ENCODE assay signal across 14 mouse cellular contexts in genomic region chr5:92403562-92404399, GRCm38 (mm10). TPM values are rescaled to one million over a fixed set of nuclear protein-coding genes. Genes with fewer than 3 reads are reported as not detected.
DNase-seq lines count a peak whose midpoint lies in the region; ATAC-seq and TF ChIP-seq lines count a peak whose summit lies in the region.
"Had no signal": no experiment of that assay in that cellular context is flagged by ENCODE, and none has a peak within 500 bp of the region (broad histone marks: within the 10 kb centered on the region; RNA-seq: fewer than 3 reads in every experiment).

No protein-coding gene starts in this region.

- no peaks in the 10 kb centered on the region for H3K79me3 ChIP-seq in C2C12 (ENCODE audit: low read depth)

- no peak overlapping the region for H3ac ChIP-seq in C2C12 (ENCODE audit: control insufficient read depth, insufficient read length, low read depth)

- peaks cover 2% of the 10 kb centered on the region for H3K4me1 ChIP-seq in forebrain, embryonic 11.5 days (replicated peaks; ENCODE audit: control insufficient read depth, insufficient read depth, low read length)
- peaks cover 13% of the 10 kb centered on the region for H3K4me1 ChIP-seq in limb, embryonic 12.5 days (replicated peaks)

- peak; percentile 72 for ATAC-seq in forebrain, embryonic 11.5 days (replicated peaks; ENCODE audit: low FRiP score)
- ATAC-seq in limb, embryonic 12.5 days (ENCODE audit: insufficient number of reproducible peaks, insufficient read depth, low FRiP score, low TSS enrichment, low read depth): peak; percentile 82; the same call in 1 of the 2 replicates
- ATAC-seq: intestine, postnatal 0 days; lung, postnatal 0 days had no signal

- H3K4me3 ChIP-seq in C2C12 (ENCODE audit: insufficient read depth, poor library complexity, severe bottlenecking): no peak overlapping the region
- no peak overlapping the region for H3K4me3 ChIP-seq in forebrain, embryonic 11.5 days (ENCODE audit: low read depth, low read length)
- no peak overlapping the region for H3K4me3 ChIP-seq in limb, embryonic 12.5 days (replicated peaks)
- H3K4me3 ChIP-seq: left cerebral cortex, adult 2 months had no signal

- peak overlapping the region; percentile 3; the same call in 1 of the 2 replicates for H3K27ac ChIP-seq in forebrain, embryonic 11.5 days (ENCODE audit: low read depth, low read length)
- no peak overlapping the region; the same call in 1 of the 2 replicates for H3K27ac ChIP-seq in limb, embryonic 12.5 days
- H3K27ac ChIP-seq: left cerebral cortex, adult 2 months had no signal

- H3K4me2 ChIP-seq in forebrain, embryonic 11.5 days (ENCODE audit: low read depth, low read length, severe bottlenecking): no peak overlapping the region
- peak overlapping the region; percentile 13 for H3K4me2 ChIP-seq in limb, embryonic 12.5 days
- H3K4me2 ChIP-seq: liver, embryonic 11.5 days had no signal

- H3K9ac ChIP-seq in forebrain, embryonic 11.5 days (ENCODE audit: low read length): no peak overlapping the region
- H3K9ac ChIP-seq in limb, embryonic 12.5 days (replicated peaks): no peak overlapping the region

- TF ChIP-seq CTCF in C2C12 (IDR thresholded peaks at IDR 0.05; ENCODE audit: control insufficient read depth, insufficient read depth, insufficient read length): no peak

- H3K79me2 ChIP-seq in C2C12 (ENCODE audit: control insufficient read depth, insufficient read depth): no peaks in the 10 kb centered on the region

- 41% methylated on average over 10 of the region's 10 CpGs for WGBS in forebrain, embryonic 11.5 days
- 30% methylated on average over 8 of the region's 10 CpGs for WGBS in limb, embryonic 12.5 days

- H3K36me3 ChIP-seq in C2C12 (ENCODE audit: control insufficient read depth, insufficient read depth): no peaks in the 10 kb centered on the region
- no peaks in the 10 kb centered on the region for H3K36me3 ChIP-seq in forebrain, embryonic 11.5 days (ENCODE audit: control insufficient read depth, insufficient read depth, low read length)
- H3K36me3 ChIP-seq in limb, embryonic 12.5 days: no peaks in the 10 kb centered on the region

- no peaks in the 10 kb centered on the region for H3K9me3 ChIP-seq in forebrain, embryonic 11.5 days (ENCODE audit: control insufficient read depth, low read length)
- H3K9me3 ChIP-seq in limb, embryonic 12.5 days: no peaks in the 10 kb centered on the region

- H3K27me3 ChIP-seq in C2C12 (ENCODE audit: control insufficient read depth, insufficient read depth, insufficient read length): no peaks in the 10 kb centered on the region
- no peaks in the 10 kb centered on the region for H3K27me3 ChIP-seq in forebrain, embryonic 11.5 days (ENCODE audit: control insufficient read depth, insufficient read depth, low read length)
- H3K27me3 ChIP-seq in limb, embryonic 12.5 days: no peaks in the 10 kb centered on the region

- peak; percentile 18 for DNase-seq in brain, adult 2 months (ENCODE audit: low read depth, low spot score)
- peak; percentile 69 for DNase-seq in forebrain, embryonic 11.5 days (ENCODE audit: low spot score)
- DNase-seq in right cerebral cortex, postnatal 14 days: no peak
- DNase-seq in gastrocnemius, adult 18-20 months (ENCODE audit: low spot score): no peak
- no peak for DNase-seq in right cerebral cortex, postnatal 4 days
- DNase-seq: adrenal gland, adult 2 months; kidney, postnatal 4 days; right cerebral cortex, adult 18-20 months had no signal

TF ChIP-seq in C2C12, 6 proteins besides CTCF, POLR2A, EP300 and RAD21:
- TF ChIP-seq MYOG (IDR thresholded peaks at IDR 0.05; ENCODE audit: control insufficient read depth, extremely low read depth, insufficient read length) (no peak), USF1 (IDR thresholded peaks at IDR 0.05; ENCODE audit: low read depth) (peak; percentile 53)
TF ChIP-seq in C2C12: peak in this region for 1.

RNA-seq across cellular contexts. Expression of gene Nup54, which starts 31.2 kb away (rescaled TPM):
- 13.4 TPM for polyA plus RNA-seq in C2C12 (2012; fragmentation: generic; extraction: Trizol)
- polyA plus RNA-seq in forebrain, embryonic 11.5 days (2014; fragmentation: Nextera tagmentation; extraction: Ambion mirVana): 65.9 and 70.5 TPM in 2 replicates
- polyA plus RNA-seq in limb, embryonic 12.5 days (2016; fragmentation: Nextera tagmentation; extraction: Ambion mirVana): 66.8 and 68.1 TPM in 2 replicates
- 10 to 100 TPM; 11.5 to 12.0 TPM for total RNA-seq in gastrocnemius, adult 18-20 months (2021)

RNA-seq across cellular contexts. Expression of gene Cxcl10, which starts 55.1 kb away (rescaled TPM):
- polyA plus RNA-seq in C2C12 (2012; fragmentation: generic; extraction: Trizol): 0.18 TPM
- polyA plus RNA-seq in forebrain, embryonic 11.5 days (2014; fragmentation: Nextera tagmentation; extraction: Ambion mirVana): 0.23 TPM in 1 of 2 replicates, not detected in the other
- 0.29 and 0.32 TPM in 2 replicates for polyA plus RNA-seq in limb, embryonic 12.5 days (2016; fragmentation: Nextera tagmentation; extraction: Ambion mirVana)
- total RNA-seq in gastrocnemius, adult 18-20 months (2021): under 1 TPM in 1 of 2 experiments, not detected in 1; 0.47 TPM
- total RNA-seq: left cerebral cortex, adult 2 months had no signal

Comparison
In these comparisons a context has a peak if more than half of its experiments do, and no peak if none do; other contexts are left out.
1. DNase-seq: peak in brain, adult 2 months (single experiment) and forebrain, embryonic 11.5 days (single experiment); none in right cerebral cortex, postnatal 14 days (single experiment), gastrocnemius, adult 18-20 months (single experiment) and right cerebral cortex, postnatal 4 days (single experiment).